Mouse (Mus musculus): ENCODE results near the gene Gm21834. TPM values are rescaled to one million over a fixed set of nuclear protein-coding genes. Genes with fewer than 3 reads are reported as not detected.

The Gm21834 gene
- total RNA-seq (2021) = not detected
- long read RNA-seq, experiment 1 = 0 reads
- long read RNA-seq, experiment 2 = 0 reads

DNA sequence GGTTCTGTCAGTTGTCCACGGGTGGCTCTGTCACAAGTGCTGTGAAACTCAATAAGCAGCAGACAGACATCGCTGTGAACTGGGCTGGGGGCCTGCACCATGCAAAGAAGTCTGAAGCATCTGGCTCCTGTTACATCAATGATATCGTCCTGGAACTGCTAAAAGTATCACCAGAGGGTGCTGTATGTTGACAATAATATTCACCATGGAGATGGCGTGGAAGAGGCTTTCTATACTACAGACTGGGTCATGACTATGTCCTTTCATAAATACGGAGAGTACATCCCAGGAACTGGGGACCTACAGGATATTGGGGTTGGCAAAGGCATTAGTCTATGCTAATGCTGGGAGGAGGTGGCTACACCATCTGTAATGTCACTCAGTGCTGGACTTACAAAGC, at the start of gene Gm21834:
Gene Gm21834, minus strand, starts transcription at position 101 of the 400 bp plus-strand sequence.
- DNase-seq (ENCODE audit: low spot score in 2 of 2) = no peak

DNA sequence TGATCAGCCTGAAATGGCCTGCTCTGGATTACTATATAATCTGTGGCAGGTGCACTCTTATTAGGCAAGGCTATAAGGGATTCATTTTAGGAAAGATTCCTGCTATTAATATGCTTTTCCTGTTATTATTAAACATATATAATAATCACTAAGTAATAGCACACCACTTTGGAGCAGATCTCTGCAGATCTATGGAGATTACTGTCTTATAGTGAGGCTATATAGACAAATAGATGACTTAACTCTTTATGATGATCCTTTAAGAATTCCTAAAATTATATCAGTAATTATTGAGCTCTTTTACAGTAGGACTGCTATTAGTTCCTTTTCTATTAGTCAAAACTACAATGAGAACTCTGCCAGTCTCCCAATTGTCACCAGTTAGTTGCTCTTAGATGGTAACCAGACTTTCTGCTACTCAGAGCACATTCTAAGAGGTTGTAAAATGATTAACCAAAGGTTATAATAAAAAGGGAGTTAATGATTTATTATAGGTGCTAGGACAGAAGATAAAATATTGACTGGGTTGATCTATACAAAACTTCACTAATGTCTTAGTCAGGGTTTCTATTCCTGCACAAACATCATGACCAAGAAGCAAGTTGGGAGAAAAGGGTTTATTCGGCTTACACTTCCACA, 46.3 kb upstream of the Gm21834 start:
- no peak for DNase-seq (ENCODE audit: low spot score in 2 of 2)

DNA sequence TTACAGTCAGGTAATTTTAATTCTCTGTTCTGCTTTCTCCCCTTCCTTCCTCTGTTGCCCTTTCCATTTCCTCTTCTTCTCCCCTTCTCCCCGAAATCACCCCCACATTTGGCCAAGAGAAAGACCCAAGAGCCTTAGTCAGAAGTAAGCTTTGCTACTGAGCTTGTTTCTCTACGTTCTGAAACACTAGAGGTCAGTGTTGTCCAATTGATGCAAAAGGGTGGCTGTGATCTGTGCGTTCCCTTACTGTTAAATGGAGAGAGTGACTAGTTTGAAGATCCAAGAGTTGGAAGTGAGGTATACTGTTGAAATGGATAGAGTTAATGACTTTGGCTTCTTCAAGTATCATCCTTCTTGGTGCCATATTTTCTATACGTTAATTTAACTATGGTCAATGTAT, 28.9 kb upstream of the Gm21834 start:
- DNase-seq (ENCODE audit: low spot score in 2 of 2) = no peak

DNA sequence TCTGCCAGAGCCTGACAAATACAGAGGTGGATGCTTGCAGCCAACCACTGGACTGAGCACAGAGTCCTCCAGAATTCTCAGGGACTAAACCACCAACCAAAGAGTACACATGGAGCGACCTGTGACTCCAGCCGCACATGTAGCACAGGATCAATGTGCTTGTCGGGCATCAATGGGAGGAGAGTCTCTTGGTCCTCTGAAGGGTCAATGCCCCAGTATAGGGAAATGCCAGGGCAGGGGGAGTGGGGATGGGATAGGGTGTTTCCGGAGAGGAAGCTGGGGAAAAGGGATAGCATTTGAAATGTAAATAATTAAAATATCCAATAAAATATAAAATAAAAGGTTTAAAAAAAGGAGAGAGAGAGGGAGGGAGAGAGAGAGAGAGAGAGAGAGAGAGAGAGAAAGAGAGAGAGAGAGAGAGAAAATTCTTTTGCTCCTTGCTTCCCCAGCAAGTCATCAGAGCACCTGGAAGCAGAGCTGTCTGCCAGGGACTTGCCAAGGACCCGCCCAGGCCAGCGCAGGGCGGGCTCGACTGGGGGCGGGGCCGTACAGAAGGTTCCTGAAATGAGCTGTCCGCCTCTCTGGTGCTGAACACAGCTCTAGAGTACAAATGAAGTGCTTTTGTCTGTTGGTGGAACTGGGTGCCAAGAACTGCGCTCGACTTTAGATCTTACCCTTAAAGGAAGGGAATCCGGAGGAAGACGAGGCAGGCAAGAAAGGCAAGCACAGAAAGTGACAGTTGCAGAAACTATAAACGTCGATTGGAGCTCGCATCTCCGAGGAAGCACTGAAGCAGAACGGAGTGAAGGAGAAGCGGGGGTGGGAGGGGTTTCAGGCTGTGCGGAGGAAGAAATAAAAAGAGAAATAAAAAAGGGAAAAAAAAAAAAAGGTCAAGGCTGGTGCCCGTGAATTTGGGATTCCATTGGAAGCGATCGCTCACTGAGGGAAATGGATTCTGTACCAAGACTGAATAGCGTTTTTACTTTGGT, 26.9 kb upstream of the Gm21834 start, which contains the start of gene Cntnap5c:
Gene Cntnap5c, plus strand, starts transcription at position 949 of the 989 bp plus-strand sequence.
- DNase-seq (ENCODE audit: low spot score in 2 of 2) = peak; percentile 22 to 33

DNA sequence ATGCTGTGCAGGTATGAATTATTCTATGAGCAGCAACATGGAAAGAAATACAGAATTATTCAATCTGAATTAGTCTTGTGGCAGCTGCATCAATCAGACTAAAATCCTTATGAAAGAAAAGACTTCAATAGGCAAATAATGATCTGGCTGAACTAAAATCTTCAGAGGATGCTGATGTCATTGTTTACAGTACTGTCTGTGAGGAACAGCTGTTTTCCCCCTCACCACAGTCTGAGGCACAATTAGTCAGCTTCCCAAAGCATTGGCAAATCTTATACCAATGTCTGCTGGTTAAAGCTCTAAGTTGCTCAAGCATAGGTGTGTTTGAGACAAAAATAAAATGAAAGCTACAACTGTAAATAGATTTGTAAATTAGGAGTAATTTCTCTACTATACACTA, 25.3 kb upstream of the Gm21834 start:
- DNase-seq (ENCODE audit: low spot score in 2 of 2) = no peak

DNA sequence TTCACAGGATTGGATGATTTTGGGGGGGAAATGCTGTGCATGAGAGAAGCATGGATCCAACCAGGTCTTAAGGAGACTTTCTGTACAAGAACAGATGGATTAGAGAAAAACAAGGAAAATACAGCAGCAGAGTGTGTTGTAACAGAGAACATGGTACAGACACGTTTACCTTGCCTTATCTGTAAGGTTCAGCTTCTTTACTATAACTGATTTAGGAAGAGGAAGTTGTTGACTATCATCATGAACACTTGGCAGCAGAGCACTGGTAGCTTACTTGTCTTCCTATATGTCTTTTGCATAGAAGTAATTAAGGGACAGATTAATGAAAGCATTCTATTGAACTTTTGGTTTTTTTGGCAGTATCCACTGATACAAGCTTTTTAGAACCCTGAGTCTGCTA, 16.0 kb upstream of the Gm21834 start:
- DNase-seq (ENCODE audit: low spot score in 2 of 2) = no peak

DNA sequence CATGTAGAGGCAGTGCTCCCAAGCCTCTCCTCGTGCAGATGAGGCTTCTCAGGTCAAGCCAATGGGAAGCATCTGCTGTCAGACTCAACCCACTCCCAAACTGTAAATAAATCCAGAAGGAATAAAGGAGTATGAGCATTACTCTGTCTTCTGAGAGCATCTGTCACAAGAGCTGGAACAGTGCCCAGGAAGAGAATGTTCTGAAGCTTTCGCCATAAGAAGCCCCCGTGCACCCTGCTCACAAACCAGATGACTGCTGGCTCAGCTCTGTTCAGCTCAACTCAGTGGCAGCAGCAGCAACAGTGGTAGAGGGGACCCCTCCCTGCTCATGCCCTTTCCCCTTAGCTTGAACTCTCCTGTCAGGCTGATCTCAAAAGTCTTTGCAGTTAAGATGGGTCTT, 47.2 kb downstream of the Gm21834 start:
- no peak for DNase-seq (ENCODE audit: low spot score in 2 of 2)

Other genes starting within 250 kb of the Gm21834 start
- gene Vmn2r120, start 196.7 kb downstream of the Gm21834 start, total RNA-seq (2021) = not detected
- gene Cntnap5c, start 27.4 kb upstream of the Gm21834 start, total RNA-seq (2021) = not detected